Mouse (Mus musculus) left cerebral cortex, postnatal 4 days (tissue): ENCODE results near the gene Cldn10. TPM values are rescaled to one million over a fixed set of nuclear protein-coding genes. Genes with fewer than 3 reads are reported as not detected.
A peak's percentile ranks its signal among the peaks of the same experiment; 100 is the strongest.

Source experiments
- DNase-seq: peaks from one replicate; pipeline ENCODE4 v3.0.0-alpha.2; 2022
- intact Hi-C: fragments of 180-260 bp; cut with DNase I; formaldehyde crosslinking; loops from one replicate; pipeline ENCODE4 v1.15.1; 2025
- total RNA-seq, 2 experiments: library from RNA; stranded (reverse); gene quantifications; 2 replicates each; pipeline ENCODE4 v1.2.3; 2021

The Cldn10 gene
- total RNA-seq, 2 experiments from 2014 or later: 5.4 to 6.7 TPM

GRCm38 (mm10) chr14:118903397-118903796 lies 115.7 kb downstream of the Cldn10 start:
- intact Hi-C loops: no loop called here
- DNase-seq: no peak

- intact Hi-C loops: no loop called here
- no peak for DNase-seq
Measured at GRCm38 (mm10) chr14:118903867-118904562, 116.3 kb downstream of the Cldn10 start.

- no peak for DNase-seq
- intact Hi-C loops: no loop called here
Measured at GRCm38 (mm10) chr14:118907592-118907991, 119.9 kb downstream of the Cldn10 start.

DNA sequence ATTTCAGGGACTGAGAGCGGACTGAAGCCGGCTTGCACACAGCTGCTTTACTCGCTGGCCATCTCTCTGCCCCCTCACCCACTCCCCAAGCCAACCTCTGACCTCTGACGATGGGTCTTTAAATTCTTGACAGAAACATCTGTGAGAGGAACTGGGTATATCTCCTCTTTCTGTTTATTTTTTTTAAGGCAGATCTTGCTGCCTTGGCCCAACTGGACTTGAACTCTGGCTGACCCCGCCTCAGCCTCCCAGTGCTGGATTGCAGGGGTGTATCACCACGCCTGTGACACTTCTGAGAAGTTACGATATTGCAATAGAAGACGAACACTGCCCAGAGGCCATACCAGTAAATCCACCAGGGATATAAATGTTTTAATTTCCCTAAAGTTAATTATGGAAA lies 122.2 kb downstream of the Cldn10 start:
- DNase-seq: no peak
- intact Hi-C loops: no loop called here

DNA sequence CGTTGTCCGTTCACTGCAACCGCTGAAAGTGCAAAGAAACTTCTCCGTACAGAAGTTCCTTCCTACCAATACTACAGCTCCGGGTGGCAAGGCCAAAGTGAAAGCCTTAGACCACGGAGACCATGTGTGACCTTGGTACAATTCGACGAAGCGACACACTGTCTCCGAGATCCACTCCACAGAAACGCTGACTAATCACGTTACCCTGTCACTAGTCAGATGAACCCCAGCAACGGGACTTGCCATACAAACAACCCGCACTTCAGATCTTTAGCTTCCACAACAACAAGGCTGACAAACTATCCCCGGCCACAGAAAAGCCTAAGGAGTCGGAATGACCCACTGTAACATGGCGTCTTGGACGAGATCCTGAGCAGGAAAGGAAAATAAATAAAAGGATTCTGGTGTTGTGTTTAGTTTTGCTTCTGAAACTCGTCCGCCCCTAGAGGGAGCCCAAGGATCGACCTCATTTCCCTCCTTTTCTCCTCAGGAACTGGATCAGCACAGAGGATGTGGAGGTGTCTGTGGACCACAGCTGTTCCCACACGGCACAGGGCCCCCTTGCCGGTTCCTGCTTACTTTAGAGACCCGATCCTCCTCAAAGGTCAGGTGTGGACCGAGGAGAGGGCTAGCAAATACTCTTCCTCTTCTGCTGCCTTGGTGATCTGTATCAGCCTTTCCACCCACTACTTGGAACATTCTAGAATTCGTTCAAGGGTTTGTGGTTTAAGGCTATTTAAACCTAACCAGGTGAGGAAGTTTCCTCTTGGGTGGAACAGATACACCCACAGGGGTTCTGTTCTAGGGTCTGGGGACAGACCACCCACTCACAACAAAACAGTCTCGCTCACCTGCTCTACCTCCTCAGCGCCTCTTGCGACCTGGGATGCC lies 122.9 kb downstream of the Cldn10 start:
- peak; percentile 53 for DNase-seq
- intact Hi-C loops: no loop called here

- intact Hi-C loops: no loop called here
- DNase-seq: no peak
Measured at GRCm38 (mm10) chr14:118911521-118911920, 123.8 kb downstream of the Cldn10 start.

GRCm38 (mm10) chr14:118913651-118914050 lies 125.9 kb downstream of the Cldn10 start:
- no peak for DNase-seq
- intact Hi-C loops: no loop called here

GRCm38 (mm10) chr14:118919025-118919424 lies 131.3 kb downstream of the Cldn10 start:
- DNase-seq: no peak
- intact Hi-C loops: no loop called here

GRCm38 (mm10) chr14:118920654-118921053 lies 132.9 kb downstream of the Cldn10 start:
- no peak for DNase-seq

DNA sequence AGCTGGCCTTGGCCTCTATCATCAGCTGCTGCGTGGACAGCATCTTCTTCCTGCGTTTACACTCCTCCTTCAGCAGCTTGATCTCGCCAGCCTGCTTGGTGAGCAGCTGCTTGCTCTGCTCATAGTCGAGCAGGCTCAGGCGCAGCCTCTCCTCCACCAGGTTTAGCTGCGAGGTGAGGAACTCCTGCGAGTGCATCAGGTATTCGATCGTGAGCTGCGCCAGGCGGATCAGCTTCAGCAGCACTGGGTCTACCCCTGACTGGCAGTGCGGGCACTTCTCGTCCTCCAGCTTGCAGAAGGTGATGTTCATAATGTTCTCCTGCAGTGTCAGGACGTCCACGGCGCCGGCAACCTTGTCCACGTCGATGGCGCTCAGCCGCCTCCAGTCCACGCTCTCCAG lies 134.5 kb downstream of the Cldn10 start:
- no peak for DNase-seq
- intact Hi-C loops: no loop called here

More at GRCm38 (mm10) chr14:118920654-118921053, 132.9 kb downstream of the Cldn10 start:
- intact Hi-C loops: no loop called here

DNA sequence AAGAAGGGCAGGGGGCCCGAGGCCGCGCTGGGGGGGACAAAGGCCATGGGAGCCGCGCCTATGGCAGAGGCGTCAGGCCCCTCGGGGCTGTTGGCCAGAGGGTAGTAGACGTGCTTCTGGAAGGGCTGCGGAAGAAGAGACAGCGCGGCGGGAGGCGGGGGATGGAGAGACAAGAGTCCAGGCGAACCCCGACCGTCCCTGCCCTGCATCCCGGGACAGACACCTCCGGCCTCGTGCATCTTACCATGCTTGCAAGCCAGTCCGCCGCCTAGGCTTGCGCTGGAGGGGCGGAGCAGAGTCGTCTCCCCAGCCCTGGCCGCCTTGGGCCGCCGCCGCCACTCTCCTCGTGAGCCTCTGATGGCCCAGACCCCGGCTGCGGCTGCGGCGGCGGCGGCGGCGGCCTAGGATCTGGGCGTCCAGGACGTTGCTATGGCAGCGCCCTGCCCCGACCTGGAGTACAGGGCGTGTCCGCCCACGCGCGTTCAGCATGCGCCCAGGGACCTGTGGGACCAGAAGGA lies 135.0 kb downstream of the Cldn10 start:
- intact Hi-C loops: no loop called here
- DNase-seq: peak; percentile 37

Other genes starting within 250 kb of the Cldn10 start
- 1 to 10 TPM; 4.3 to 4.6 TPM for gene Abcc4, start 81.7 kb upstream of the Cldn10 start, total RNA-seq
- 100 to 1,000 TPM; 180 to 196 TPM for gene Dzip1, start 137.6 kb downstream of the Cldn10 start, total RNA-seq
- gene Dnajc3, start 150.1 kb downstream of the Cldn10 start, total RNA-seq: 10 to 100 TPM; 22.5 to 25.5 TPM